Mouse (Mus musculus) stomach, embryonic 16.5 days (tissue): Measurements from ENCODE around the gene Fbxl17. TPM values are rescaled to one million over a fixed set of nuclear protein-coding genes. Genes with fewer than 3 reads are reported as not detected.

Experiments used
- ATAC-seq: fragments of 200-750 bp; cut with Nextera tagmentation; 2 replicates; pipeline ENCODE4 v1.8.0; 2017; ENCODE audit warnings: moderate number of reproducible peaks, moderate TSS enrichment; ENCODE audit not compliant: insufficient read depth, low FRiP score
- H3K27ac ChIP-seq: fragments of 300-500 bp; sonication (generic); 2 replicates; pipeline ENCODE4 v1.5.1; 2014; ENCODE audit warnings: low read length
- H3K27me3 ChIP-seq: fragments of 300-500 bp; sonication (generic); 2 replicates; pipeline ENCODE4 v1.6.1; 2014; ENCODE audit warnings: low read length, control low read depth, mixed read lengths; ENCODE audit not compliant: control insufficient read depth, insufficient read depth
- H3K36me3 ChIP-seq: fragments of 300-500 bp; sonication (generic); 2 replicates; pipeline ENCODE4 v1.6.1; 2014; ENCODE audit warnings: low read length; ENCODE audit not compliant: control insufficient read depth, insufficient read depth
- H3K4me1 ChIP-seq: fragments of 300-500 bp; sonication (generic); 2 replicates; pipeline ENCODE4 v1.6.1; 2014; ENCODE audit warnings: low read length, control low read depth, mixed read lengths; ENCODE audit not compliant: control insufficient read depth, insufficient read depth
- H3K4me2 ChIP-seq: fragments of 300-500 bp; sonication (generic); 2 replicates; pipeline ENCODE4 v1.6.1; 2014; ENCODE audit warnings: low read depth, low read length, mixed read lengths
- H3K4me3 ChIP-seq: fragments of 300-500 bp; sonication (generic); replicated peaks from 2 replicates; pipeline ENCODE4 v1.5.1; 2014; ENCODE audit warnings: mild to moderate bottlenecking, low read length
- H3K9ac ChIP-seq: fragments of 300-500 bp; sonication (generic); 2 replicates; pipeline ENCODE4 v1.6.1; 2014; ENCODE audit warnings: low read length
- H3K9me3 ChIP-seq: fragments of 300-500 bp; sonication (generic); replicated peaks from 2 replicates; pipeline ENCODE4 v1.6.1; 2016; ENCODE audit warnings: low read length, control low read depth; ENCODE audit not compliant: control insufficient read depth
- WGBS: fragments of 180-500 bp; shearing (Covaris S2); extraction: QIAGEN DNeasy Blood & Tissue Kit; methylation state at CpG from one replicate; pipeline ENCODE4 v1.1.7; 2014; 5-methylcytosine and 5-hydroxymethylcytosine counted together
- polyA plus RNA-seq: library from polyadenylated mRNA; unstranded; fragments of >200 nt; fragmentation: Nextera tagmentation; extraction: Ambion mirVana; gene quantifications from 2 replicates; pipeline ENCODE4 v1.2.1, GENCODE M21; 2015

The Fbxl17 gene
- polyA plus RNA-seq, 1 experiment from 2014 or later: 4.7 TPM

DNA sequence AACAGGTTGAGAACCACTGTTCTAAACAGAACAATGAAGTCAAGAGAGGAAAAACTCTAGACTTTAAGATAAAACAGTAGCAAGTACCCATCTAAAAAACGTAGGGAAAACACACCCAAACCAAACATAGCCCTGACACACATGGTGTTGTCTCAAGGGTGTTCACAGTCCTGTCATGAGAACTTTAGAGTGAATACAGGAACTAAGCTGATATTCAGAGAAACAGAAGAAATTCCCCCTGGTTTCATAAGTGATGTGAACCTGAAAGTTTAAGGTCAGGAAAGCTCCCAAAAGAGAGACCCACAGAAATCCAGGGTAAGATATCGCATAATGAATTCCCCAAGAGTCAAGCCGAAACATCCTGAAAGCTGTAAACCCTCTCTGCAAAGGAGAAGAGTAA lies 97.6 kb downstream of the Fbxl17 start:
- no peak overlapping the region for H3K27ac ChIP-seq
- no peaks in the 10 kb centered on the region for H3K9me3 ChIP-seq
- no peaks in the 10 kb centered on the region for H3K36me3 ChIP-seq
- H3K27me3 ChIP-seq: no peaks in the 10 kb centered on the region
- no peak overlapping the region for H3K4me2 ChIP-seq
- no peak overlapping the region for H3K9ac ChIP-seq
- WGBS: 67% methylated on average over 3 of the region's 3 CpGs
- H3K4me1 ChIP-seq: peaks cover 19% of the 10 kb centered on the region
- no peak for ATAC-seq
- no peak overlapping the region for H3K4me3 ChIP-seq

DNA sequence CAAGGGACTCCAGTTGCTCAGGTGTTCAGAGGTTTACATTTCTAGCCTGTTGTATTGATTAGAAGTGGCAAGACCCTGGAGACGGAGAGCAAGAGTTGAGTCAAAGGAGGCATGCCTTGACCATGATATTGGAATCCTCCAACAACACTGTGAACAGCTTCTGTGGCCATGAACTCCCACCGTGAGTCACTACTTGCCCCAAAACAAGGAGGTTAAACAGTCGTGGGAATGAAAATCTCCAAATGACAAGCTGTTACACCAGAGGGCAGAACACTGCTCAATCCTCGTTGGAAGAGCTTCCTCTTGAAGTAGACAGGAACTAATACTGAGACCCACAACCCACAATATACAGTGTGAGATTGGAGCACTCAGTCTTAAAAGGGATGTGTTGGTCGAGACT lies 99.2 kb downstream of the Fbxl17 start:
- H3K27me3 ChIP-seq: no peaks in the 10 kb centered on the region
- H3K4me1 ChIP-seq: peaks cover 14% of the 10 kb centered on the region
- no peaks in the 10 kb centered on the region for H3K9me3 ChIP-seq
- no peak overlapping the region for H3K4me2 ChIP-seq
- 75% methylated on average over 5 of the region's 5 CpGs for WGBS
- H3K27ac ChIP-seq: no peak overlapping the region
- no peak overlapping the region for H3K4me3 ChIP-seq
- H3K36me3 ChIP-seq: no peaks in the 10 kb centered on the region
- no peak for ATAC-seq
- no peak overlapping the region for H3K9ac ChIP-seq

DNA sequence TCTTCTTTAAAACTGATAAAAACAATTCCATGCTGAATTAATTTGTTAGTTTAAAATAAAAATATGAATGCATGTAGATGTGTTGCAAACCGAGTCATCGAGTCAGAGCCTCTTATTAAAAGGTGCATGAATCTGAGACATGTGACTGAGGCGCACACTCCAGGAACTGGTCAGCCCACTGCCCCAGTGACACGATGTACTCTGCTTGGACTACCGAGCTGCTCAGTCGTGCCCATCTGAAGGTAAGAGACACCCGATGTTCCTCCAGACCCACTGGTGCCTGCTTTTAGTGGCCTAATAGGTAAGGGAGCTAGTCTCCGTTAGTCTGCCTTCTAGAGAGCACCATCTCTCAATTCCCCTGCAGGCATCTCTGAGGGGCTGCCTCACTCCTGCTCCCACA lies 100.0 kb downstream of the Fbxl17 start:
- Histone ChIP-seq H3K4me2 (no peak overlapping the region), H3K27ac (no peak overlapping the region), H3K9ac (no peak overlapping the region), H3K4me1 (peaks cover 11% of the 10 kb centered on the region), H3K9me3 (no peaks in the 10 kb centered on the region), H3K27me3 (no peaks in the 10 kb centered on the region), H3K36me3 (no peaks in the 10 kb centered on the region), H3K4me3 (no peak overlapping the region)
- no peak for ATAC-seq
- 92% methylated on average over 8 of the region's 8 CpGs for WGBS

DNA sequence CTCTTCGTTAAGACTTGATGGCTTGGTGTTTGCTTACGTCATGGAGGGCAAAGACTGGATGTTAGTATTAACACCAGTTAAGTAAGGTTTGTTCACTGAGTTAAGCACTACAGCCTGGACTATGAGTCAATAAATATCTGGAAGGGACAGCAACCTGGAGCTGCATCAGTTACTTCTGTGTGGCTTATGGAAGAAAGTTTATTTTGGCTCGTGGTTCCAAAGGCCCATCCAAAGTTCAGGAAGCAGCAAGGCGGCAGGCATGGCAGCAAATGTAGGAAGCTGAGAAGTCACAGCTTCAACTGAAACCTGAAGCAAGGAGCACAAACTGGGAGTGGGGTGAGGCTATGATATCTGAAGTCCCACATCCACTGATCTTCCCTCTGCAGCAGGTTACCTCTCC lies 108.3 kb downstream of the Fbxl17 start:
- no peak overlapping the region for H3K4me3 ChIP-seq
- no peaks in the 10 kb centered on the region for H3K4me1 ChIP-seq
- H3K27ac ChIP-seq: no peak overlapping the region
- no peaks in the 10 kb centered on the region for H3K36me3 ChIP-seq
- H3K9ac ChIP-seq: no peak overlapping the region
- no peak for ATAC-seq
- H3K4me2 ChIP-seq: no peak overlapping the region
- 67% methylated on average over 4 of the region's 4 CpGs for WGBS
- no peaks in the 10 kb centered on the region for H3K27me3 ChIP-seq
- H3K9me3 ChIP-seq: no peaks in the 10 kb centered on the region

DNA sequence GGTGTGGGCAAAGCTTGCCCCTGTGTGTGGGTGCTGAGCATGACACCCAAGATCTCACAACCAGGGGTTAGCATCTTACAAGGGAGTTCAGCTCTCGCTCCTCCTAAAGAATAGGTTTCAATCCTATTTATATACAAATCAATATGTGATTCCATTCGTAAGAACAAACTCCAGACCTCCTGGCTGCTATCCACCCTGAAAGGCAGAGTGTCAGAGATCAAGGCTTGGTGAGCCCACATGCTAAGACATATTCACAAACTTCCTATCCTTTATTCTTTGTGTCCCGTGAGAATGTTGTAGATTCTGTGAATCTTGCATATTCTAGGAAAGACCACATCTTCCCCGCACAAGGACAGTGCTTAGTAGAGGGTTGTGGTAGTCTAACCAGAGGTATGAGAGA lies 108.9 kb downstream of the Fbxl17 start:
- 74% methylated on average over 4 of the region's 4 CpGs for WGBS
- ATAC-seq: no peak
- H3K36me3 ChIP-seq: no peaks in the 10 kb centered on the region

DNA sequence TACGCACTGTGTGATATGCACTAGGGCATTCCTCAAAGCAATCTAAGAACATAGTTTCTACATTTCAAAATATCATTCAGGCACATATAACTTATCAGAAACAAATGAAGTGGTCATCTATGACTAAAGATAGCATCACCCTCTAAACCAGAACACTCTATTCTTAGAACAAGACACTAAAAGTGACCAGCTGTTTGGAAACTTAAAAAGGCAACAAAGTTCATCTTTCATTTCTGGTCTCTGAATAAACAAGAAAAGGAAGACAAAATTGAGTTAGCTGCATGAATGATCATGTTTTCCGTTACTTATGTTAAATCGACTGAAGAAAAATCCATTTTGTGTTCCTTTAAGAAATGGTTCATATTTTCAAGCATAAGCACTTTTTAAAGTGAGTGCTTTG lies 128.8 kb downstream of the Fbxl17 start:
- Histone ChIP-seq H3K4me3 (no peak overlapping the region), H3K9me3 (no peaks in the 10 kb centered on the region), H3K36me3 (no peaks in the 10 kb centered on the region), H3K9ac (no peak overlapping the region), H3K4me2 (no peak overlapping the region), H3K27me3 (no peaks in the 10 kb centered on the region), H3K4me1 (0 out of 2 replicates have a peak, but pooled peaks cover 3% of the 10 kb centered on the region), H3K27ac (no peak overlapping the region)
- WGBS: 73% methylated on average over 3 of the region's 3 CpGs
- ATAC-seq: no peak

More for the DNA sequence above, 108.9 kb downstream of the Fbxl17 start:
- H3K9me3 ChIP-seq: no peaks in the 10 kb centered on the region
- H3K4me1 ChIP-seq: no peaks in the 10 kb centered on the region
- H3K27ac ChIP-seq: no peak overlapping the region
- no peak overlapping the region for H3K4me3 ChIP-seq
- H3K27me3 ChIP-seq: no peaks in the 10 kb centered on the region
- no peak overlapping the region for H3K4me2 ChIP-seq
- H3K9ac ChIP-seq: no peak overlapping the region

DNA sequence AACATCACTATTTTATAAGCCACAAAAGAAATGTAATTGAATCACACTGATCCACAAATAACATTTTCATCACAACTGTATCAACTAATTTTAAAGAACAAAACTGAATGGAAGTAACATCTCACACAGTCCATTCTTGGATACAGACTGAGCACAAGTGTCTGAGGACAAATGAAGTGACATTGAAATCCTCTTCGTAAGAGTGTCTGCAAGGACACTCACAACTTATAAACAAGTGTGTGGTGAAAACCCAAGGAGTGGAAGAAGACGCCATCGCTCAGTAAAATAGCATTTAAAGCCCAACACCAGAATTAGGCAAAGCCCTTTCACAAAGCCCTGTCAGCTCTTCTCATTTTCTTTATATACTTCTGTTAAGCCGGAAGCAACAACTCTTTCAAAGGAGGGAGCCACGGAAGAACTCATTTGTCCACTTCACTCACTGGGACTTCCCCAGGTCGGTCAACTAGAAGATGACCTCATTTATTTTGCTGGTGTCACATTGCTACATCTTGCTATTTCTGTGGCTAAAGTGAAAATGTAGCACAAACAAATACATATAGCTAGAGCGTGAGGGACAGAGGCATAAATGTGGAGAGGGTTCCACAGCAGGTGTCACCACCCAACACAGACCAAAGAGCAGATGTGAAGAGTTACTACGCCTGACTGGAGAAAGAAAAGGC lies 130.0 kb downstream of the Fbxl17 start:
- no peak for ATAC-seq
- no peaks in the 10 kb centered on the region for H3K9me3 ChIP-seq
- H3K4me3 ChIP-seq: no peak overlapping the region
- no peaks in the 10 kb centered on the region for H3K27me3 ChIP-seq
- no peak overlapping the region for H3K9ac ChIP-seq
- no peaks in the 10 kb centered on the region for H3K36me3 ChIP-seq
- 0 out of 2 replicates have a peak, but pooled peaks cover 4% of the 10 kb centered on the region for H3K4me1 ChIP-seq
- no peak overlapping the region for H3K27ac ChIP-seq
- H3K4me2 ChIP-seq: no peak overlapping the region
- WGBS: 63% methylated on average over 8 of the region's 8 CpGs

DNA sequence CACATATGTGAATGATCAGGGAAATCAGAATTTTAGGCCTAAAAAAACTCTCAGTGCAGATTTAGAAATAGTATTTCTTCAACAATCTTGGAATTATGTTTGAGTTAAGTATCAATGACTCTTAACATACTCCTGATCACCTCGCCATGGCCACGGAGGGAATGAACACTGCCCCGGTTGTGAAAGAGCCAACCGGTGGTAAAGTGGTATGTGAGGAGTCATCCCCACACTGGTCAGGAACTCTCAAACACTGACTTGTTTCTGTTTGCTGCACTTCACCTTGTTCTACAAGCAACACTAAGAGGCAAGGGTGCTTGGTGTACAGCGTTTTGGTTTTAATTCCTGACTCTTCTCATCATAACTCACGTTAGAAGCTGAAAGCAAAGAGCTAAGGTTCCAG lies 132.3 kb downstream of the Fbxl17 start:
- no peak overlapping the region for H3K9ac ChIP-seq
- H3K4me2 ChIP-seq: no peak overlapping the region
- 0 out of 2 replicates have a peak, but pooled peaks cover 4% of the 10 kb centered on the region for H3K4me1 ChIP-seq
- no peak overlapping the region for H3K27ac ChIP-seq
- no peak overlapping the region for H3K4me3 ChIP-seq
- no peak for ATAC-seq
- WGBS: 84% methylated on average over 6 of the region's 6 CpGs
- H3K36me3 ChIP-seq: no peaks in the 10 kb centered on the region
- H3K27me3 ChIP-seq: no peaks in the 10 kb centered on the region
- H3K9me3 ChIP-seq: no peaks in the 10 kb centered on the region

DNA sequence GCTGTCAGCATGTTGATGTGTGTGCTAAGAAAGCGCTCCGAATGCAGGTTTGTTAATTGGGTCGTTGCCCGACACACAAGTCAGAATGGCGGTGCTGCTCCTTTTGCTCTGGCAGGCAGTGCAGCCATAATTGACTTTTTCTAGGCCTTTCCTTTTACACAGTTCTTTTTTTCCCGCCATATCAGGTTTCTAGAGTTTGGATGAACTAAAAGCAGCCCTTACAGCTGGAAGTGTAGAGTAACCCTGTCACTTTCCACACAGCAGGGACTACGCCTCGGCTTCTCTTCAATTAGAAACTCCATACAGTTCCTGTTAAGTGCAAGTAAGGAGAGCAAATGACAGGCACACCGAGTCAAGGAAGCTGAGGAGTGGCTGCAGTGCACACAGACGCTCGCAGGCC lies 133.8 kb downstream of the Fbxl17 start:
- Histone ChIP-seq H3K36me3 (no peaks in the 10 kb centered on the region), H3K9ac (no peak overlapping the region; the same call in 1 of the 2 replicates), H3K27me3 (no peaks in the 10 kb centered on the region), H3K27ac (no peak overlapping the region), H3K4me3 (no peak overlapping the region), H3K9me3 (no peaks in the 10 kb centered on the region), H3K4me1 (0 out of 2 replicates have a peak, but pooled peaks cover 4% of the 10 kb centered on the region), H3K4me2 (no peak overlapping the region)
- ATAC-seq: no peak
- 45% methylated on average over 11 of the region's 11 CpGs for WGBS
